Mouse (Mus musculus) layer of hippocampus, adult 9-11 months (tissue): ENCODE measurements at regions not wholly inside any gene's neighbourhood (a gene's known extent, or its start where the extent isn't known, plus 50 kb on each side); places are given as distances from the start of the nearest gene placed in this dataset.

ENCODE experiments used
- DNase-seq: peaks from one replicate; pipeline ENCODE4 v3.0.0; 2022

DNA sequence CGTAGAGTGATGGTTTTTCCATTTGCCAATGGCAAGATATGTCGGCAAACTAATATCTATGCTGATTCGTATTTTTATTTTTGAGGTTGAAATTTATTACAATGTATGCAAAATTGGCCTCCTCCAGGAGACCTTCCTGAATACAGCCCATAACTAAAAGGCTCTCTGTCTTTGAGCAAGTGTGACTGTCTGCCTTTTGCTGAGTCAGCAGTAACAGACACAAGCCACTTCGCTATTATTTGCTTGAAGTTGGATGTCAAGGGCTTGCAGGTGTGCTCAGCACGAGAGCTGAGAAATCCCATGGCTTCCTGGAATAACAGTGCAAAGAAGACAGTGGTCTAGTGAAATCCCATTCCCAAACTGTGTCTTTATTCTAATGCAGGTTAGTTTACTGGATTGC, 56.9 kb downstream of the Dmrt2 start:
- no peak for DNase-seq

DNA sequence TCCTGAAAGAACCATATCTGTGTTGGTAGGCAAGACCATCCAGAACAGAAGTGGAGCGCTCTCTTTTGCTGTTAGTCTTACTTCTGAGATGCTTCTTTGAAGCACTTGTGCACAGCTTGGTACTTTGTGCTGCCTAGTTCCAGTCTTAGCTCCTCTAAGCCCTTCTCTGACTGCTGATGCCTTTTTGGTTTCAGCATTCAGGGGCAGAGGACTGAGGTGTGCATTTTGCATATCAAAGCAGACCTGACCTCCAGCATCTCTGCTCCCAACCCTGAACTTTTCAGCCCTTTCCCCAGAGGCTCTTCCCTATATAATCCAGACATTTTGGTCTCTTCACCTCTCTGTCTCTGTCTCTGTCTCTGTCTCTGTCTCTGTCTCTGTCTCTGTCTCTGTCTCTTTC, 57.4 kb downstream of the Dmrt2 start:
- DNase-seq: no peak

DNA sequence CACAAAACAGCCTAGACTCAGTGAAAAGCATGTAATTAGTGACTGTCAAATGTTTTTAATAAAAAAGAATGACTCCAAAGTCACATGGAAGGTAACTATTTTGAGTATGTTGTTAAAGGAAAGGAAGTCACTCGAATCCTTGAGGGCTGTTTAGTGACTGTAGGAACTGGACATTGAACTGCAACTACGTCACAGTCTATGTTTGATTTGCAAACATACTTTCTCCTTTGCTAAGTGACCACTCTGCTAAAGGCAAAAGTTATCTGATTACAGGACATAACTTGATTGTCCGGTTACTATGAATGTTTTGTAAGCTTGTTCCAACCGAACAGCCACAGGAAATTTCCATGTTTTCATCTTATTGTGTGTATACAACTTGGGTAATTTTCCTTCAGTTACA, 106.2 kb downstream of the Dmrt2 start:
- no peak for DNase-seq

DNA sequence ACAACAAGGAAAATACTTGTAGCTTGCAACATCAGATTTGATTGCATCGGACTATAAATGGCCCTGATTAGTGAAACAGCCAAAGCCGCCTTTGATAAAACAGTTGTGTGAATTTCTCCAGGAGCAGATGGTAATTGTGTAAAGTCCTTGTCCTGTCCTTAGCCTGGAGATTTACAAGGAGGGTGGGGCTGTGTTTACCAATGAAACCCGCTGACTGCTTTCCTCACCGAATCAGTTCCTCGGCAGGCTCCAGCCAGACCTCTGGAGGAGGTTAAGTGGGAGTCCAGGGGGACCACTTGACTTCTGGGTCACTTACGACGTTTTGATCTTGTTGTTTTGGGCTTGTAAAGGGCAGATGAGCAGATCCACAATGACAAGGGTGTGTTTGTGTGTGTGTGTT, 107.1 kb downstream of the Dmrt2 start:
- no peak for DNase-seq

DNA sequence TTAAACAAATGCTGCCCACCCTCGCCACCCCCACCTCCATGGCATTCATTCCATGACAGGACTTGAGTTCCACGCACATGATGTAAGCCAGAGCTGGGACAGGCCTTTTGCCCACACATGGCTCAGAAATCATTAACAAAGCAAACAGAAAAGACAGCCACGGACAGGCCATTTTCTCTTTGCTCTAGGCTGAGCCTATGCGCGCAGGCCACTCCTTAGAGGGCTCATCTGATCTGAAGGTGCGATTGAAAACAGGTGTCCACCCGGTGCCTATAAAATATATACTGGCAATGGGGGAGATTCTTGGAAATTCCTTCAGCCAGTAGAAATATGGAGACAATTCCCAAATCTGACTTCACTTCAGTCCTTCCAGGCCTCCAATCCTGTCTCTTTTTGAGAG, 109.1 kb downstream of the Dmrt2 start:
- no peak for DNase-seq

DNA sequence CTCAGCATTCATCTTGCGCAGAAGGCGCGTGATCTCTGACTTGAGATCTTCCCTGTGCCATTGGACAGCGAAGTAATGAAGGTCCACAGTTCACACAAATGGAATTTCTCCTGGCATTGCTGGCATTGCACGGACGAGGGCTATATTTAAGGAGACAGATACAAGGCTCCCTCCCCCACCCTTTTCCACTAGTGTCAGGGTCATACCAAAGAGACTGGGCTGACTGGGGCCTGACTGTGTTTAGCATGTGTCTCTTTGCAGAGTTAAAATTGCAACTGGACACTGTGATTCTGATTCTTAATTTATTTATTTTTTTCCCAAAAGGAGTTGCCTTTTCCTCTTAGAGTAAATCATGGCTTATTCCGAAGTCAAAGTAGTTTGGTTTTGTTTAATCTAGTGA, 130.5 kb downstream of the Dmrt2 start:
- no peak for DNase-seq

DNA sequence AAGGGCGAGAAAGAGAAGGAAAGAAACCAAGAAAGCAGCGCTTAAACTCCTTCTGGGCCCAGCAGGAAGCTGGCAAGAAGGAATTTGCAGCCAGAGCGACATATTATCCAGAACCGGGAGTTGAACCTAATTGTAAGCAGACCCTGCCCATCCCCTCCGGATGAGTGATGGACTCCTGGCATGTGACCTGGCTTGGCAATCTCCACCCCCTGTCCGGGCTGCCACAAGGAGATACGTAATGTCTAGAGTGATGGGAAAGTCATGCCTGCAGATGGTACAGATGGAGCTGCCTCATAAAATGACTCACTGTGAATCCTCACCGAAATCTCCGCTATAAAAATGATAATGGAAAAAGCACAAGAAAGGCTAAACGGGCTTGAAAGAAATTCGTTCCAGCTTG, 133.1 kb downstream of the Dmrt2 start:
- DNase-seq: peak; percentile 18

DNA sequence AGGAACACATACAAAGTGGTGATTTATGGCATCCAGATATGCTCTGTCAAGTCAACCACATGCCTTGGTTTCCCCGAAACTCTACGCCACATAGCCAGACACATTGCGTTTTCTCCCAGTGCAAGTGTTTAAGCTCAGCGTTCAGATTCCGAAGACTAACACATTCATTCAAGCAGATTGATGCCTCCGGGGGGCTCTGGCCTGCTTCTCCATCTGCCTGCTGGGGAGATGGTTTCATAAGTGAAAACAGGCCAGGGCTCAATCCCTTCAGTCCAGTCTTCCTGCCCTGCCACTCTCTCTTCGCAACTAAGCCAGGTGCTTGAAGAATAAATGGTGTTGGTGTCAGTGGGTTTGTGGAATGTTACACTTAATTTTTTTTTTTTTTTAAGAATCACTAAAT, 141.4 kb downstream of the Dmrt2 start:
- DNase-seq: no peak

DNA sequence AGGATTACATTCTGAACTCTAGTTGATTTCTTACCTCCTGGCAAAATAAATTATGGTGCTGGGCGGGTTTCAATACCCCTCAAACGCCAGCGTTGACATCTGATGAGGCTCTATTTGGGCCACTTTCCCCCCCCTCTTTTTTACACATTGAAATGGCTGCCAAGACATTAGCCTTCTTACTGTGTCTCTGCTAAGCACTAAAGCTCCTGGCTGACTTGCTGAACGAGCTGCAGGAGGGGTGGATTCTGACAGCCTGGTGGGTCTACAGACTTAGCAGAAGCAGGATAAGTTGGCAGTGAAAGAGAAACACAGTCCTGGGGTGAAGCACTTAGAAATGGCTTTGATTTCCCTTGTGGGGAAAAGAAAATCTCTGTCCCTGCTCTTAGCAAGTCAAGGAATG, 172.9 kb downstream of the Dmrt2 start:
- no peak for DNase-seq

DNA sequence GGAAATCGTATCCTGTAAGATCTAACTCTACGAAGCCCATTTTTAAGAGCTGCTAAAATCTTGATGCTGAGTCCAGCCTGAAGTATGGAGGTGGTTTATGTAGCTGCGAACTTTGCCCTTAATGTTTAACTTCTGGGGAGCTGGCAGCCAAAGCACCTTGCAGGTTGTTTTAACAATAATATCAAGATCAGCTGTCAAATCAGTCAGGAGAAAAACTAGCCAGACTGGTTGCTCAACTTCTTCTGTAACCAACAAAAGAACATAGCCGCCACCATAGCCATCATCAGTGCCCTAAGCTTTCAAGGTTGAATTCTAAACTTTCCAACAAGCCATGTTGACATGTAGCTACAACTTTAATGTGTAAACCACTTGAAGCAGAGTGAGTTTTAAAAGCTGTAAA, 184.1 kb downstream of the Dmrt2 start:
- DNase-seq: no peak

DNA sequence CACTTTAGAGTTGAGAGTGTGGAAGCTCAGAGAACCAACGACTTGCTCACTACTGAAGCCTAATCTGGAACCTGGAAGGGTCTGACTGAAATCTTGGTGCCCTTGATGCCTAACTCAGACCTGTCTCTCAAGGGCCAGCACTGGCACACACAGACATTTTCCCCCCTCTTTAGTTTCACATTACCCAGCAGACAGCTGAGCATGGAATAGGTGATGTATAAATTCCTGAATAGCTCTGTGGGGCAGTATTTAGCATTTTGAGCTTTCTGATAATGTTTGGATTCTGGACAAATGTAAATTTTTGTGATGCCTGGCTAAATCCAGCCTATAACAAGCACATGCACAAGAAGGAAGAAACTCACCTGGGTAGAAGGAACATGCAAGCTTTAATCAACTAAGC, 191.1 kb downstream of the Dmrt2 start:
- no peak for DNase-seq

DNA sequence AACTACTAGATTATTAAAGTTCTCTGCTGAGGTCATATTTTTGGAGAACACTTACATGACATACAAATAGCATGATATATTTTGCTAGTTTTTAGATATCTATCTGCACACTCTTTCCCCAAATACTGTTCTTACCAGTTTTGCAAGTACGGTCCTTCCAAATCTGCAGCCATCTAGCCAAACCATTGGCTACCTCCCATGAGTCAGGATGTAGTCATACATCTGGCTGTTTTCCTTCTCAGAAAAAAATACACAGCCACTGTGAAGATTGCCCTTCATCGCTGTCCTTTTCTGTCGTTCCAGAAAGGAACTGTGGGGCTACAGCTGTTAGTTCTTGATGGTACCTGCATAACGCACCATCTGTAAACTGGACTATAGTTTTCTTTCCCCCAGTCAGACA, 234.5 kb downstream of the Dmrt2 start:
- DNase-seq: no peak

DNA sequence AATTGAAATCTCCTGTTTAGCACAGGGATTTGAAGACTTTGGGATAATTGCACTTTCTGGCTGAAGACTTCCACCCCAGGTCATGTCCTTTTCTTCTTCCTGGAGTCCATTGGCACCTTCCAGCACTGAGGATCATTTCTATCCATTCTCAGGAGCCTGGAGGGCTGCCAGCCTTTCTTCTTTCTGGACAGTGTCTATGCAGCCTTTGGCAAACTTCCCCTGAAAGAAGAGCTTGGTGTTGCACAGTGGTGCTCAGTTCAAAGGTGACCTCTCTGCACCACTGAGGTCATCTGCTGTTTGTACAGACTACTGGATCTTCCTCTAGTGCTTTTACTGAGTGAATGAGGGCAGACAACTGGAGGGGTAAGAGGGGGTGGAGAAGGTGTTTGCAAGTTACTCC, 249.8 kb downstream of the Dmrt2 start:
- no peak for DNase-seq

DNA sequence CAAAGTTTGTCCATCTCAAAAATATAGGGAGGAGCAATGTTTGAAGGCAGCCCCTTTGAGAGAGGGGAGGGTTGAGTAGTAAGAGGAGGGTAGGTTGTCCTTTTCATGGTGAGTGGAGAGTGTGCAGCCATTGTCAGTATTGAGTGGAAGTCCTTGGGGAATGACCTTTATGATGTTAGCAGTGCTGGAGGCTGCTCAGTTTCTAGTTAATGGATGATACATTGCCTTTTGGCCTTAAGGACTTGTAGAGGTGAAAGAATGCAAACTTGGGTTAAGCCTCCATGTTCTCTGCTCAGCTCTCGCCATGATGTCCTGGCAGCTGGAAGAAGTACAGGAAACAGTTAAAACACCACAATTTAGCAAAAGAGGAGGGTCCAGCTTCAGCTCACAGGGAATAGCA, 250.6 kb downstream of the Dmrt2 start:
- no peak for DNase-seq

DNA sequence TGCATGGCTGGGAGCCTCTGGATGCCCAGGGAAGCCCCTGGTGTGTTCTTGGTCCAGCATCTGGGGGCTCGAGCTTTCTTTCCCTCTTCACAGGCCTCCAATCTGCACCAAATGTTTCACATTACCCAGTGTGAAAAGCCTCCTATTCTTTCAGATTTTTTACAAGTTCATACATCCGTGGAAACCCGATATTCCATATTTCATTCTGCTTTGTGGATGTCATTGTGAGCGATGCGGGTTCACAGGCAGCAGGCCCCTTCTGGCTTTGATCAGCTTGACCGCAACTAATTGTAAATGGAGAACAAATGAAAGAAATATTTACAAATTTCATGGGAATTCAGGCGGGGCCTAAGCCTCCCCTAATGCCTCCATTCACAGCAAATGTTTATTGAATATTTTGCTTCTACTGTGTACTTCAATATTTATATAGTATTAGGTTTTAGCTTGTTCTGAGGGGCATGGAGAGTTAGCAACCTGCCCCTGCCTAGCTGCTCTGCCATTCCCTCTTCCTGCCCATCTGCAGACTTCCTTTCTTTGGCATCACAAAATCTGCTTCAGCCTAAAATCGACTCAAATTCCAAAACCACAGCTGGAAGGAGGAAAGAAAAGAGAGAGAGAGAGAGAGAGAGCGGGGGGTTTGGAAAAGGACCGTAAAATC, 251.6 kb downstream of the Dmrt2 start:
- no peak for DNase-seq

DNA sequence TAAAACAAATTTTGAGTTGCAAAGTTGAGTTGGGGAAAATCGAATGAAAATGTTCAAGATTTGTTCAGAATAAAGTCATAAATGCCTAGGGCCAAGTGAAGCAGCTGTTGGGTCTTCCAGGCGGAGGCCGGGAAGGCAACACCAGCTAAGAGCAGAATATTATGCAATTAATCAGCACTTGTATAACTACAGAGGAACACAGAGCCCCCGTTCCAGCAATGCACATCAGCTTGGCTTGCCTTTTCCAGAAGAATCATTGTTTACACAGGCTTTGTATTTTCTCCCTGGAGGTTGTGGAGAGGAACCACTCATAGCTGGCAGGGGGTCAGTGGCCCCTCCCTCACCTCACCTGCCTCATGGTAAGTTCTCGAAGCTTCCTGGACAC, 252.2 kb downstream of the Dmrt2 start:
- DNase-seq: no peak

DNA sequence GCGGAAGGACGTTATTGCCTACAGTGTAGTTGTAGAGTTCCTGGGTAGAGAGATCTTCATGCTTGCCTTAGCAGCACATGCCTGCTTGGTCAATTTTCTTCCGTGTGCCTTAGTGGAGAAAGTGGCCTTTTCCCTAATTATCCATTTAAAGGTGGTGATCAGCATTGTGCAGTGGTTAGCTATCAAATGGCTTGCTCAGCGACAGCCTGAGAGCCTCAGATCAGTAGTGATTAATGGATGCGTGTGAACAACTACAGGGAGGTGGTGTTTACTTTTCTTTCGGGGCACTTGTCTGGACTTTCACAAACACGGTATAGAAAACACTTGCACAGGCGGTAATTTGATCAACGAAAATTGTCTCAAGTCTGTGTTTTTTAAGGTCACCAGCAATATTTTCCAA, 255.0 kb downstream of the Dmrt2 start:
- no peak for DNase-seq

DNA sequence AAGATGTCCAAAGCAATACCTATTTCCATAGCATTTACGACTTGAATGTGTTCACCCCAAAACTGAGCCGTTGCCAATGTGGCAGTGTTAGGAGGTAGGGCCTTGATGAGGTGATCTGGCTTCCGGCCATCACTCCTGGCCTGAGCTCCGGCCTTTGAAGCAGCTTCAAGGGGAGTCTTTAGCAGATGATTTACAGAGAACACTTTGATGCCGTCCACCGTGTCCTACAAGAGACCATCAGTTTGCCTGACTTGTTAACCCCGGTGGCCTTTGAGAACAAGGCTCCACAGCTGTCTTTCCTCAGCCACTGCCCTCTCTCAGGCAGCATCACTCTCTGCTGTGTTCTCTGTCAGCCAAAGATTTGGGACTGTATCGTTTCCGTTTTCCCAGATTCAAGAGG, 265.1 kb downstream of the Dmrt2 start:
- DNase-seq: no peak

DNA sequence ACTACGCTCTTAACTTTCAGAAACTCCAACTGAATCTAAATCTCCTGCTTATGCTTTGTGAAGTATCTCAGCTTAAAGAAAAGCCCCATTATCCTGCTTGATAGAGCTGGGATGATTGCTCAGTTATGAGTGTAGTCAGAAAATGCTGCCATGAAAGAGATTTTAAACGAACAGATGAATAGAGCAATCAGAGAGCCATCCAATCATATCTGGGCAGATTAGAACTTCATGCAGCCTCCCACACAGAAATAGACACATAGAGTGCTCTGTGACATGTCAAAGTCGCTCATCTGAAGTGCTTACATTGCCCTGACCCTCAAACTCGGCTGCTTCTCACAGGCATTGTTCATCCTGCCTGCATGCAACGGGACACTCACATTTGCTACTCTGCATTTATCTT, 299.0 kb downstream of the Dmrt2 start:
- no peak for DNase-seq

DNA sequence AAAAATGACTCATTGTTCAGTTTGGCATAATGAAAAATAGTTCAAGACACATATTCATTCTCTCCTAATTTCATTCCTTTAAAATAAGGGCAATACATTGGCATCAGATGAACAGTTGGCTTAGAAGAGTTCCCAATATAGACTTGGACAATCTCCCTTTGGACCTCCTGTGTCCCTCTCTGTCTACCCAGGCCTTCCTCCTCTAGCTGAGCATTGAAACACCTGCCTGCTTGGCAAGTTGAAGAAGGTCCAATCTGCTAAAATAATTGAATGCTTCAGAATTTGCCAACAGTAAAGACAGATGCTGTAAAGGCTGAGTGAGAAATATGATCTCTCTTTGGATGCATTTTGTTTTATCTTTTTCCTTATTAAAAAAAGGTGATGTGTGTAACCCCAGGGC, 303.0 kb downstream of the Dmrt2 start:
- peak; percentile 3 for DNase-seq

DNA sequence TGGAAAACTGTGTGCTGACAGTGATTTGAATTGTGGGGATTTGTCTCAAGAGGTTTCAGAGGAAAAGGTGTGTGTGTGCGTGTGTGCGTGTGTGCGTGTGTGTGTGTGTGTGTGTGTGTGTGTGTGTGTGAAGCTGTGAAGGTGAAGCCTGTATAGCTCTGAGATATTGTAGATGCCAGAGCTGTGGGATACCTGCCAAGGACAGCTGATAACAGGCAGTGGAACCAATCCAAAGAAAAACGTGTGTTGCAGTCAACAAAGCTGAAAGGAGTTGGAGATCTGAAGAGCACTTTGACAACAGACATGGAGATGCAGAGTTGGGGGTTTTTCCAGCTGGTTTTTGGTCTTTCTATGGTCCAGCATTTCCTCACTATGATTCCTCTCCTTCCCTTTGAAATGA, 308.1 kb downstream of the Dmrt2 start:
- DNase-seq: no peak

DNA sequence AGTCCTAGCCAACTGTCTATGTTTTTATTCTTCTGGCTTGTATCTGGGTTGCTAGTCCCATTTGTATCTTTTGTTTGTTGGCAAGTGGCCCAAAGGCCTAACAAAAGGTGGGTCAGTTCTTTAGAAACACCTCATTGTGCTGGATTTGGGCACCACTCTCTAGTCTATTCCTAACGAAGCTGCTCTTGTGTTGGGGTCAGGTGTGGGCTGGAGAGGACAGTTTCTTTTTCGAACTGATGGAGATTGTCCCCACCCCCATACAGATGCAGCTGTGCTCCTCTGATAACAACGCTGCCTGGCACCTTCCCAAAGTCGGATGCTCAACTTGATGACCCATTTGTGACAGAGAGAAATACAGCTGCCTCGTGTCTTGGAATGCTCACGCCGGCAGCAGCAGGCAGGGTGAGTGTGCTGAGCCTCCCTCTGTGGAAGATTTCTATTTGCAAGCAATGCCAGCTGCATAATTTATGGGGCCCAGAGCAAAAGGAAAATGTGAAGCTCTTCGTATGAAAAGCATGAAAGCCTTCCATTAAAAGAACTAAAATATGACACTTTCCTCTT, 342.5 kb downstream of the Dmrt2 start:
- peak; percentile 34 for DNase-seq

DNA sequence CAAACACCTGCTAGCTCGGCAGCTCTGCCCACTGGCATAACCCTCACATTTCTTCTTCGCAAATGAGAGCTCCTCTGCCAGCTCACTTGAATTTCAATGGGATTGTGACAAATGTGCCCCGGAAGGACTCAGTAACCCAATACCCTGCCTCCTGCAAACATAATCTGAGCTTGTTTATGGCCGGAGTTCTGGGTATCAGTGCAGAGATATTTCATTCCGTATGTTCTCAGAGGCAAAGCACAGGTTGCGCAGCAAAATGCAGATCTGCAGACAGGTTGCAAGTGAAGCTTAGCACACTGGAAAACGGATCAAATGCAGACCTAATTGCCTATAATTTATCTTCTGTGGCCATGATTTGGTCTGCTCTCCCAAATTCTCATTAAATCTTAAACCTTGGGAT, 348.9 kb downstream of the Dmrt2 start:
- DNase-seq: no peak

DNA sequence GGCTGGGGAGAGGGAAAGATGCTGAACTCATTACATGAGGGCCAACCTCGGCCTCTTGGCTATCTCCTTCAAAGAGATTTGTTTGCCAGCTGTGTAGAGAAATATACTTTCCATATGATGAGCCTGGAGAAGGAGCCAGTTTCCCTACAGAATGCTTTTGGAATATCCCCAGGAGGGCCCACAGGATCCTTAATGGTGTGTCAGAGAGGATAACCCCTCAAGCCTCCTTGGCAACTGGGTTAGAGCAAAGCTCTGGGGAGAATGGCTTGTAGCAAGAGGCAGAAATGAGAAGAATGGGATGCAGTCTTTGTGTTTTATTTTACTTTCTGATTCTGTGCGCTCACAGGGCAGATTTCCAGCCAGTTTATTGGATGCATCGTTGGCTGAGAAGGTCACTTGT, 353.9 kb downstream of the Dmrt2 start:
- DNase-seq: no peak

DNA sequence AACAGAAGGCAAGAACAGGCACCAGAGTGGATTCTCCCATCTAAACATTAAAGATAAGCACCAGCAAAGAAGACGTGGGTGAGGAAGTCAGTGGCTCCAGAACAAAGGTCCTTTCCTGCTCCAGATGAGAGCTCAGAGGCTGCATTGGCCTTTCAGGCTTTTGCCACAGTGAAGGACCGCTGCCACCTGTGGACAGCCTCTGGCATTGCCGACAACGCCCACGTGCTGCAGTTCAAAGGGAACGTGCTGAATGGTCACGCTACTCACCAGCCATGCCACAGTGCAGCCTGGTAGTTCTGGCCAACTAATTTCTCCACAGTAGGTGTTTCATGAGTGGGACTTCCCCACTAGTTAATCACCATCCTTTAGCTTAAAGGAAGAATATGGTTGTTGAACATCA, 365.1 kb downstream of the Dmrt2 start:
- DNase-seq: no peak
